Comparison of ENCODE assay signal across 12 mouse cellular contexts in genomic region chr9:61967357-61967756, GRCm38 (mm10). TPM values are rescaled to one million over a fixed set of nuclear protein-coding genes. Genes with fewer than 3 reads are reported as not detected.
DNase-seq lines count a peak whose midpoint lies in the region; ATAC-seq and TF ChIP-seq lines count a peak whose summit lies in the region.
"Had no signal": no experiment of that assay in that cellular context is flagged by ENCODE, and none has a peak within 500 bp of the region (broad histone marks: within the 10 kb centered on the region; RNA-seq: fewer than 3 reads in every experiment).

No protein-coding gene starts in this region.

- no peak overlapping the region for H3K27ac ChIP-seq in embryonic facial prominence, embryonic 14.5 days (replicated peaks; ENCODE audit: low read depth, low read length)
- no peak overlapping the region for H3K27ac ChIP-seq in embryonic facial prominence, embryonic 10.5 days (replicated peaks)
- no peak overlapping the region for H3K27ac ChIP-seq in thymus, adult 2 months (ENCODE audit: control insufficient read depth, insufficient read depth, low read length)
- H3K27ac ChIP-seq: embryonic facial prominence, embryonic 15.5 days had no signal

- H3K4me3 ChIP-seq in embryonic facial prominence, embryonic 14.5 days (ENCODE audit: low read depth, low read length): no peak overlapping the region
- H3K4me3 ChIP-seq in embryonic facial prominence, embryonic 10.5 days: no peak overlapping the region
- H3K4me3 ChIP-seq in myocyte: no peak overlapping the region
- H3K4me3 ChIP-seq in thymus, adult 2 months (ENCODE audit: control insufficient read depth, insufficient read depth, low read length): no peak overlapping the region
- H3K4me3 ChIP-seq: embryonic facial prominence, embryonic 15.5 days had no signal

- no peak for DNase-seq in embryonic facial prominence, embryonic 14.5 days (ENCODE audit: low spot score)
- no peak for DNase-seq in embryonic facial prominence, embryonic 10.5 days (ENCODE audit: low spot score)
- peak; percentile 27 for DNase-seq in lung, postnatal 36 days
- DNase-seq in lung, postnatal 25 days (ENCODE audit: low spot score): no peak
- peak; percentile 75 for DNase-seq in Patski (ENCODE audit: low read depth, low spot score)
- DNase-seq in thymus, adult 2 months: no peak
- DNase-seq in ovary, postnatal 36 days (ENCODE audit: low spot score): no peak
- DNase-seq: gastrocnemius, postnatal 36 days; liver, postnatal 0 days; thymus, postnatal 25 days had no signal

- no peaks in the 10 kb centered on the region for H3K4me1 ChIP-seq in embryonic facial prominence, embryonic 14.5 days (ENCODE audit: control insufficient read depth, insufficient read depth, low read length)
- peaks cover 25% of the 10 kb centered on the region for H3K4me1 ChIP-seq in embryonic facial prominence, embryonic 10.5 days
- peaks cover 23% of the 10 kb centered on the region for H3K4me1 ChIP-seq in thymus, adult 2 months (replicated peaks; ENCODE audit: control insufficient read depth, insufficient read depth, low read length)

- no peaks in the 10 kb centered on the region for H3K79me2 ChIP-seq in myocyte (ENCODE audit: control insufficient read depth, insufficient read depth)

- H3K27me3 ChIP-seq in embryonic facial prominence, embryonic 14.5 days (replicated peaks; ENCODE audit: control insufficient read depth, insufficient read depth, low read length): no peaks in the 10 kb centered on the region
- peaks cover 6% of the 10 kb centered on the region for H3K27me3 ChIP-seq in embryonic facial prominence, embryonic 10.5 days (replicated peaks; ENCODE audit: low read depth, poor library complexity, severe bottlenecking)
- H3K27me3 ChIP-seq in Patski (no peaks in the 10 kb centered on the region), myocyte (ENCODE audit: control insufficient read depth, insufficient read depth, insufficient read length) (no peaks in the 10 kb centered on the region)
- H3K27me3 ChIP-seq in thymus, adult 2 months (ENCODE audit: control insufficient read depth, insufficient read depth, low read length): no peaks in the 10 kb centered on the region
- H3K27me3 ChIP-seq: embryonic facial prominence, embryonic 15.5 days had no signal

- H3K9me3 ChIP-seq in embryonic facial prominence, embryonic 14.5 days (ENCODE audit: control insufficient read depth, low read length): no peaks in the 10 kb centered on the region
- no peaks in the 10 kb centered on the region for H3K9me3 ChIP-seq in embryonic facial prominence, embryonic 10.5 days
- H3K9me3 ChIP-seq: embryonic facial prominence, embryonic 15.5 days had no signal

- no peak overlapping the region for H3K9ac ChIP-seq in embryonic facial prominence, embryonic 14.5 days (ENCODE audit: low read depth, low read length)
- H3K9ac ChIP-seq: embryonic facial prominence, embryonic 15.5 days; liver, postnatal 0 days had no signal

- ATAC-seq in embryonic facial prominence, embryonic 14.5 days (ENCODE audit: low read depth): 0 out of 2 replicates have a peak, but pooled peaks have one; percentile 31
- peak; percentile 40 for ATAC-seq in Patski
- ATAC-seq: liver, postnatal 0 days had no signal

- TF ChIP-seq POLR2A in myocyte (IDR thresholded peaks at IDR 0.05; ENCODE audit: insufficient read length, low read depth): no peak
- no peak for TF ChIP-seq POLR2A in thymus, adult 2 months (IDR thresholded peaks at IDR 0.05; ENCODE audit: control insufficient read depth, extremely low read depth, insufficient read depth, low read length, poor library complexity)

- in situ Hi-C loops in Patski (cut with MboI; ENCODE audit: low pct_unique_long_range_greater_than_20kb): loop anchor here (5.0 to 10.0 kb wide), 2 partner anchors 85 to 157 kb away; partner anchors contain the start of gene Glce

- H3K36me3 ChIP-seq in embryonic facial prominence, embryonic 14.5 days (ENCODE audit: control insufficient read depth, insufficient read depth, low read length): no peaks in the 10 kb centered on the region
- no peaks in the 10 kb centered on the region for H3K36me3 ChIP-seq in embryonic facial prominence, embryonic 10.5 days (replicated peaks)
- no peaks in the 10 kb centered on the region for H3K36me3 ChIP-seq in myocyte (ENCODE audit: control insufficient read depth, insufficient read depth)
- H3K36me3 ChIP-seq in thymus, adult 2 months (ENCODE audit: control insufficient read depth, insufficient read depth, low read length): no peaks in the 10 kb centered on the region
- H3K36me3 ChIP-seq: embryonic facial prominence, embryonic 15.5 days had no signal

- CTCF ChIA-PET in Patski (lab: Charles Lee): interaction anchor here (0.6 to 7.0 kb wide), 5 partner anchors 12 to 277 kb away, joined by 3 to 46 read pairs (median 3); no protein-coding TSS in a partner anchor

- H3K4me2 ChIP-seq in embryonic facial prominence, embryonic 14.5 days (ENCODE audit: low read depth, low read length): no peak overlapping the region
- peak overlapping the region; percentile 18 for H3K4me2 ChIP-seq in myocyte (ENCODE audit: low read depth)
- H3K4me2 ChIP-seq: embryonic facial prominence, embryonic 15.5 days had no signal

- POLR2A ChIA-PET in Patski (lab: Charles Lee): interaction anchor here (1.5 kb wide), 1 partner anchor 18 kb away, joined by 6 read pairs; no protein-coding TSS in a partner anchor

- H3ac ChIP-seq in myocyte (ENCODE audit: control insufficient read depth, insufficient read length): no peak overlapping the region

- 77% methylated on average over 10 of the region's 10 CpGs for whole genome bisulfite sequencing in embryonic facial prominence, embryonic 14.5 days
- WGBS in embryonic facial prominence, embryonic 10.5 days: 80% methylated on average over 10 of the region's 10 CpGs
- WGBS in thymus, adult 2 months: 87% methylated on average over 10 of the region's 10 CpGs

- no peak for TF ChIP-seq CTCF in Patski (IDR thresholded peaks at IDR 0.05)
- no peak for TF ChIP-seq CTCF in thymus, adult 2 months (IDR thresholded peaks at IDR 0.05; ENCODE audit: borderline replicate concordance, control insufficient read depth, extremely low read depth, insufficient read depth, low read length, poor library complexity)

TF ChIP-seq in myocyte, 11 proteins besides CTCF, POLR2A, EP300 and RAD21:
- TF ChIP-seq SRF (IDR thresholded peaks at IDR 0.05; ENCODE audit: control insufficient read depth, insufficient read length, low read depth) (no peak), TCF3 (IDR thresholded peaks at IDR 0.05; ENCODE audit: insufficient read length, low read depth) (no peak), TCF12 (IDR thresholded peaks at IDR 0.05; ENCODE audit: insufficient read depth, poor library complexity, severe bottlenecking) (no peak), MYOD1 (IDR thresholded peaks at IDR 0.05; ENCODE audit: control insufficient read depth in 1 of 3, insufficient read length in 2 of 3, low read depth in 2 of 3) (no peak), CEBPB (IDR thresholded peaks at IDR 0.05; ENCODE audit: insufficient read depth, poor library complexity, severe bottlenecking) (no peak), POLR2AphosphoS2 (IDR thresholded peaks at IDR 0.05; ENCODE audit: insufficient read length, low read depth) (no peak), MYOG (IDR thresholded peaks at IDR 0.05; ENCODE audit: control insufficient read depth in 1 of 3, insufficient read depth in 1 of 3, insufficient read length in 2 of 3, low read depth in 2 of 3) (no peak), E2F4 (IDR thresholded peaks at IDR 0.05; ENCODE audit: insufficient read depth) (no peak)

RNA-seq across cellular contexts. Expression of gene Kif23, which starts 20.8 kb away (rescaled TPM):
- 93.0 and 98.3 TPM in 2 replicates for polyA plus RNA-seq in embryonic facial prominence, embryonic 14.5 days (2014; fragmentation: Nextera tagmentation; extraction: Ambion mirVana)
- polyA plus RNA-seq in embryonic facial prominence, embryonic 10.5 days (2016; fragmentation: Nextera tagmentation; extraction: Ambion mirVana): 112 and 118 TPM in 2 replicates
- polyA plus RNA-seq in Patski (2021): 76.6 TPM
- polyA plus RNA-seq in myocyte (2012; fragmentation: generic; extraction: Trizol): 24.1 TPM
- polyA plus RNA-seq in thymus, adult 2 months (2012; rRNA removed): 28.4 and 33.1 TPM in 2 replicates

RNA-seq across cellular contexts. Expression of gene Rplp1, which starts 53.0 kb away (rescaled TPM):
- 1,887 and 1,994 TPM in 2 replicates for polyA plus RNA-seq in embryonic facial prominence, embryonic 14.5 days (2014; fragmentation: Nextera tagmentation; extraction: Ambion mirVana)
- polyA plus RNA-seq in embryonic facial prominence, embryonic 10.5 days (2016; fragmentation: Nextera tagmentation; extraction: Ambion mirVana): 1,152 and 1,189 TPM in 2 replicates
- polyA plus RNA-seq in Patski (2021) (3,038 TPM), myocyte (2012; fragmentation: generic; extraction: Trizol) (9,411 TPM)
- polyA plus RNA-seq in thymus, adult 2 months (2012; rRNA removed): 8,905 and 10,824 TPM in 2 replicates

RNA-seq across cellular contexts. Expression of gene Paqr5, which starts 59.3 kb away (rescaled TPM):
- polyA plus RNA-seq in embryonic facial prominence, embryonic 14.5 days (2014; fragmentation: Nextera tagmentation; extraction: Ambion mirVana): 7.3 and 7.4 TPM in 2 replicates
- 1.2 TPM in 2 replicates for polyA plus RNA-seq in embryonic facial prominence, embryonic 10.5 days (2016; fragmentation: Nextera tagmentation; extraction: Ambion mirVana)
- polyA plus RNA-seq in Patski (2021): 0.44 TPM
- 0.02 TPM for polyA plus RNA-seq in myocyte (2012; fragmentation: generic; extraction: Trizol)
- 5.1 and 5.3 TPM in 2 replicates for polyA plus RNA-seq in thymus, adult 2 months (2012; rRNA removed)

Comparison
In these comparisons a context has a peak if more than half of its experiments do, and no peak if none do; other contexts are left out.
1. DNase-seq: peak in lung, postnatal 36 days (single experiment) and Patski (single experiment); none in embryonic facial prominence, embryonic 14.5 days (single experiment), embryonic facial prominence, embryonic 10.5 days (single experiment), lung, postnatal 25 days (single experiment), thymus, adult 2 months (single experiment) and ovary, postnatal 36 days (single experiment).